Mouse (Mus musculus) stomach, embryonic 15.5 days (tissue): ENCODE results near the gene Klhdc9. TPM values are rescaled to one million over a fixed set of nuclear protein-coding genes. Genes with fewer than 3 reads are reported as not detected.

Source experiments
- ATAC-seq: fragments of 200-750 bp; cut with Nextera tagmentation; 2 replicates; pipeline ENCODE4 v1.8.0; 2017; ENCODE audit warnings: low read depth, moderate number of reproducible peaks, moderate TSS enrichment; ENCODE audit not compliant: insufficient read depth, low FRiP score
- H3K27ac ChIP-seq: fragments of 300-500 bp; sonication (generic); 2 replicates; pipeline ENCODE4 v1.5.1; 2015; ENCODE audit warnings: mild to moderate bottlenecking, inconsistent platforms
- H3K27me3 ChIP-seq: fragments of 300-500 bp; sonication (generic); replicated peaks from 2 replicates; pipeline ENCODE4 v1.6.1; 2015; ENCODE audit warnings: inconsistent platforms
- H3K36me3 ChIP-seq: fragments of 300-500 bp; sonication (generic); 2 replicates; pipeline ENCODE4 v1.6.1; 2015; ENCODE audit warnings: inconsistent platforms
- H3K4me1 ChIP-seq: fragments of 300-500 bp; sonication (generic); 2 replicates; pipeline ENCODE4 v1.6.1; 2015; ENCODE audit warnings: inconsistent platforms
- H3K4me2 ChIP-seq: fragments of 300-500 bp; sonication (generic); 2 replicates; pipeline ENCODE4 v1.6.1; 2015; ENCODE audit warnings: mild to moderate bottlenecking, inconsistent platforms
- H3K4me3 ChIP-seq: fragments of 300-500 bp; sonication (generic); replicated peaks from 2 replicates; pipeline ENCODE4 v1.5.1; 2015; ENCODE audit warnings: inconsistent platforms
- H3K9ac ChIP-seq: fragments of 300-500 bp; sonication (generic); 2 replicates; pipeline ENCODE4 v1.6.1; 2015; ENCODE audit warnings: inconsistent platforms
- H3K9me3 ChIP-seq: fragments of 300-500 bp; sonication (generic); 2 replicates; pipeline ENCODE4 v1.6.1; 2016; ENCODE audit warnings: inconsistent platforms
- WGBS: fragments of 180-500 bp; shearing (Covaris S2); methylation state at CpG from one replicate; pipeline ENCODE4 v1.1.7; 2015; 5-methylcytosine and 5-hydroxymethylcytosine counted together
- polyA plus RNA-seq: library from polyadenylated mRNA; unstranded; fragments of >200 nt; fragmentation: Nextera tagmentation; extraction: Ambion mirVana; gene quantifications from 2 replicates; pipeline ENCODE4 v1.2.1, GENCODE M21; 2015

Klhdc9 gene
- polyA plus RNA-seq, 1 experiment from 2014 or later = 1.0 TPM

GRCm38 (mm10) chr1:171355812-171356340, 4.7 kb downstream of the Klhdc9 start:
- H3K9me3 ChIP-seq = no peaks in the 10 kb centered on the region
- H3K9ac ChIP-seq = no peak overlapping the region
- H3K4me1 ChIP-seq = no peaks in the 10 kb centered on the region
- ATAC-seq = no peak
- H3K4me3 ChIP-seq = no peak overlapping the region
- WGBS = 83% methylated on average over 5 of the region's 5 CpGs
- no peak overlapping the region for H3K4me2 ChIP-seq
- H3K27ac ChIP-seq = no peak overlapping the region
- H3K36me3 ChIP-seq = peaks cover 16% of the 10 kb centered on the region
- H3K27me3 ChIP-seq = no peaks in the 10 kb centered on the region

GRCm38 (mm10) chr1:171349210-171349609, 11.4 kb downstream of the Klhdc9 start:
- Histone ChIP-seq H3K27ac (no peak overlapping the region), H3K27me3 (no peaks in the 10 kb centered on the region), H3K9ac (no peak overlapping the region), H3K4me3 (no peak overlapping the region), H3K4me2 (no peak overlapping the region), H3K36me3 (no peaks in the 10 kb centered on the region), H3K9me3 (no peaks in the 10 kb centered on the region), H3K4me1 (peaks cover 12% of the 10 kb centered on the region; the same call in 1 of the 2 replicates)
- ATAC-seq = no peak
- WGBS = 80% methylated on average over 2 of the region's 2 CpGs

- Histone ChIP-seq H3K4me3 (no peak overlapping the region), H3K27me3 (no peaks in the 10 kb centered on the region), H3K9me3 (no peaks in the 10 kb centered on the region), H3K36me3 (no peaks in the 10 kb centered on the region), H3K27ac (no peak overlapping the region), H3K4me2 (no peak overlapping the region), H3K9ac (no peak overlapping the region), H3K4me1 (peaks cover 13% of the 10 kb centered on the region; the same call in 1 of the 2 replicates)
- 90% methylated on average over 3 of the region's 3 CpGs for WGBS
- no peak for ATAC-seq
These were observed 11.9 kb downstream of the Klhdc9 start for GRCm38 (mm10) chr1:171348665-171349064.

GRCm38 (mm10) chr1:171346095-171346450, 14.5 kb downstream of the Klhdc9 start:
- H3K4me1 ChIP-seq = peaks cover 13% of the 10 kb centered on the region; the same call in 1 of the 2 replicates
- H3K27ac ChIP-seq = peak overlapping the region; percentile 72; the same call in 1 of the 2 replicates
- under 1% methylated on average over 14 of the region's 14 CpGs for WGBS
- no peaks in the 10 kb centered on the region for H3K27me3 ChIP-seq
- H3K9me3 ChIP-seq = no peaks in the 10 kb centered on the region
- H3K4me2 ChIP-seq = peak overlapping the region; percentile 76
- H3K9ac ChIP-seq = peak overlapping the region; percentile 74
- no peak; the same call in 1 of the 2 replicates for ATAC-seq
- H3K4me3 ChIP-seq = peak overlapping the region; percentile 94
- H3K36me3 ChIP-seq = peaks cover 14% of the 10 kb centered on the region

GRCm38 (mm10) chr1:171345225-171346094, 15.1 kb downstream of the Klhdc9 start, which contains the start of the genes Nit1 and Pfdn2:
Gene Nit1, minus strand, starts transcription at chr1:171345646.
Gene Pfdn2, plus strand, starts transcription at chr1:171345670.
- H3K4me3 ChIP-seq = peak within 1 kb of the TSS; percentile 94
- no peaks in the 10 kb centered on the region for H3K27me3 ChIP-seq
- WGBS = under 1% methylated on average over 53 of the region's 53 CpGs
- peaks cover 13% of the 10 kb centered on the region; the same call in 1 of the 2 replicates for H3K4me1 ChIP-seq
- no peaks in the 10 kb centered on the region for H3K9me3 ChIP-seq
- ATAC-seq = peak; percentile 90
- H3K27ac ChIP-seq = peak within 1 kb of the TSS; percentile 72
- peak within 1 kb of the TSS; percentile 76 for H3K4me2 ChIP-seq
- H3K9ac ChIP-seq = peak within 1 kb of the TSS; percentile 74
- peaks cover 20% of the 10 kb centered on the region for H3K36me3 ChIP-seq

- ATAC-seq = no peak; the same call in 1 of the 2 replicates
- Histone ChIP-seq H3K27ac (no peak overlapping the region), H3K36me3 (peaks cover 27% of the 10 kb centered on the region), H3K4me2 (peak overlapping the region; percentile 76), H3K9ac (no peak overlapping the region; the same call in 1 of the 2 replicates), H3K4me3 (peak overlapping the region; percentile 94), H3K9me3 (no peaks in the 10 kb centered on the region), H3K4me1 (peaks cover 13% of the 10 kb centered on the region; the same call in 1 of the 2 replicates), H3K27me3 (no peaks in the 10 kb centered on the region)
- 72% methylated on average over 9 of the region's 9 CpGs for WGBS
These were observed 15.9 kb downstream of the Klhdc9 start for GRCm38 (mm10) chr1:171344715-171345114.

- Histone ChIP-seq H3K9ac (no peak overlapping the region), H3K4me3 (no peak overlapping the region)
- no peak for ATAC-seq
These were observed 16.5 kb downstream of the Klhdc9 start for GRCm38 (mm10) chr1:171343922-171344677.

GRCm38 (mm10) chr1:171342262-171343207, 18.1 kb downstream of the Klhdc9 start:
- Histone ChIP-seq H3K4me1 (peaks cover 13% of the 10 kb centered on the region; the same call in 1 of the 2 replicates), H3K4me2 (no peak overlapping the region), H3K27ac (no peak overlapping the region), H3K9ac (no peak overlapping the region), H3K9me3 (no peaks in the 10 kb centered on the region), H3K36me3 (peaks cover 43% of the 10 kb centered on the region), H3K4me3 (no peak overlapping the region), H3K27me3 (no peaks in the 10 kb centered on the region)
- 0 out of 2 replicates have a peak, but pooled peaks have one; percentile 18 for ATAC-seq
- WGBS = 85% methylated on average over 16 of the region's 16 CpGs

More at GRCm38 (mm10) chr1:171343922-171344677, 16.5 kb downstream of the Klhdc9 start:
- H3K4me2 ChIP-seq = peak overlapping the region; percentile 76
- 87% methylated on average over 9 of the region's 9 CpGs for WGBS
- H3K27me3 ChIP-seq = no peaks in the 10 kb centered on the region
- peaks cover 31% of the 10 kb centered on the region for H3K36me3 ChIP-seq
- H3K4me1 ChIP-seq = peaks cover 13% of the 10 kb centered on the region; the same call in 1 of the 2 replicates
- no peaks in the 10 kb centered on the region for H3K9me3 ChIP-seq
- no peak overlapping the region for H3K27ac ChIP-seq

- Histone ChIP-seq H3K4me3 (peak overlapping the region; percentile 86), H3K4me1 (peaks cover 15% of the 10 kb centered on the region), H3K27me3 (no peaks in the 10 kb centered on the region), H3K27ac (peak overlapping the region; percentile 99), H3K9me3 (no peaks in the 10 kb centered on the region), H3K4me2 (peak overlapping the region; percentile 78), H3K36me3 (no peaks in the 10 kb centered on the region), H3K9ac (peak overlapping the region; percentile 88)
- WGBS = 0% methylated on average over 4 of the region's 4 CpGs
- ATAC-seq = no peak
These were observed 30.4 kb downstream of the Klhdc9 start for GRCm38 (mm10) chr1:171330216-171330560.

- Histone ChIP-seq H3K27ac (peak overlapping the region; percentile 99), H3K36me3 (no peaks in the 10 kb centered on the region), H3K9ac (peak overlapping the region; percentile 88), H3K27me3 (no peaks in the 10 kb centered on the region), H3K4me1 (peaks cover 15% of the 10 kb centered on the region), H3K4me3 (peak overlapping the region; percentile 86), H3K9me3 (no peaks in the 10 kb centered on the region), H3K4me2 (peak overlapping the region; percentile 78)
- ATAC-seq = peak; percentile 84
- WGBS = under 1% methylated on average over 58 of the region's 61 CpGs
These were observed 31.0 kb downstream of the Klhdc9 start for GRCm38 (mm10) chr1:171329433-171330215.
